Mouse (Mus musculus): ENCODE data around the gene Oxt. TPM values are rescaled to one million over a fixed set of nuclear protein-coding genes. Genes with fewer than 3 reads are reported as not detected.
"Not testable (repeated sequence)": the region's sequence is repeated elsewhere in the genome, so short reads cannot be mapped to it uniquely, and the experiment has no call there.

Oxt gene
- not detected for total RNA-seq (2021)
- long read RNA-seq, experiment 1 = 0 reads
- long read RNA-seq, experiment 2, partial matches to known transcripts = 0 of 1 reads
- long read RNA-seq, experiment 2, other reads (novel, unspliced or antisense) = 0 of 1 reads

DNA sequence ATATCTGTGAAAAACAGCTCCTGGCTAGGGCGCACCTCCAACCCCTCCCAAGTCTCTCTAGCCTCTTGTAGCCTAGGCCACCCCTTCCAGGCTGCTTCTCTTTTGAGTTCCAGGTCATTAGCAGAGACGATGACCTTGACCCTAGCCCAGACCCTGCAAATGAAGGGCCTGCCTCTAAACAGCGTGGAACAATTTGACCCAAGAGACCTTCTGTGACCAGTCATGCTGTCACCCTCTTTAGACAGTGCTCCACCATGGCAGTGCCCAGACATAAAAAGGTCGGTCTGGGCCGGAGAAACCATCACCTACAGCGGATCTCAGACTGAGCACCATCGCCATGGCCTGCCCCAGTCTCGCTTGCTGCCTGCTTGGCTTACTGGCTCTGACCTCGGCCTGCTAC lies at the start of gene Oxt:
TSS of gene Oxt (plus strand) at position 301 of the 400 bp plus-strand sequence.
- DNase-seq = no peak
- intact Hi-C loops (cut with DNase I) = no loop called here

DNA sequence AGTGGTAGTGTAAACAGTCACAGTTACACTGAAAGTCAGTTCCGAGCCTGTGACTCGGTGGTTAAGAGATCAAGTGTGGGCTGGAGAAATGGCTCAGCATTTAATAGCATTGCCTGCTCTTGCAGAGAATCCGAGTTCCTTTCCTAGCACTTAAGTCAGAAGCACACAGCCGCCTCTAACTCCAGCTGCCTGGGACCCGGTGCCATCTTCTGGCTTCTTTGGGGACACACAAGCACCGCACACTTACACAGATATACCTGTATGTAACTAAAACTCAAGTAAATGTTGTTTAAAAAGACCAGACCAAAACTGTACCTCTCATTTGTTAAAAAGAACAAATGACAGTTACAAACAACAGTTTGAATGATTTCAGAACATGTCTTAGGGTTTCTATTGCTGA lies 47.5 kb upstream of the Oxt start:
- DNase-seq = no peak
- intact Hi-C loops (cut with DNase I) = no loop called here

DNA sequence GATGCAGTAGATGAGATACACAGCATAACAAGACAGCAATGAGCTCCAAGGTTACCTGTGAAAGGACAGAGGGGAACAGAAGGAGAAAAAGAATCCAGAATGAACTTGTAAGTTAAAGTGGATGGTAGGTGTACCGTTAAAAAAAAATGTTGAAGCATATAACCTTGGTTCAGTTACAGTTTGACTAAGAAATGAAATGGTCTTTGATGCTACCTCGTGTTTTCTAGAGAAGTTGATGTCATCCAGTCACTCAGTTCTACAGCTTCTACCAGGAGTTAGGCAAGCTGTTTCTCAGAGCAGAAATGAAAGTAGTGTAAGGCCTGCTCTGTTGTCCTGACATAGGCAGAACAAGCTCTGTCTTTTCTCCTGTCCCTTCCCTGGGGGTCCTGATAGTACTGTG lies 46.7 kb upstream of the Oxt start:
- no peak for DNase-seq
- intact Hi-C loops (cut with DNase I) = no loop called here

DNA sequence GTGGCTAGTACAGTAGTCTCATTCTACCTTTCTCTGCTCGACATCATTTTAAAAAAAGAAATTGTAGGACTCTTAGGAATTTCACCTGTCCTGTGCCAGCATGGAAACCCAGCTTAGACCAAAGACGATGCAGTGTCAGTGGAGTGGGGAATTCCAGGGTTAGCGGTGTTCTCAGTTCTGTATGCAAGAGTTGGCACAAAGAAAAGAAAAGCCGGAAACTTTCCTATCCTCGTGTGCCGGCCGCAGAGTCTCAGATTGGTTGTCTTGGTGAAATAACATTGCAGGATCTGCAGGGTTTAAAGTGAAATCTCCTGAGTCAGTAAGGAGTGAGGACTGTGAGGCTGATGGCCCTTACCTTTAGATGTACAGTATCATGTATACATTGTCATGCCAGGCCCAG lies 46.0 kb upstream of the Oxt start:
- intact Hi-C loops (cut with DNase I) = no loop called here

DNA sequence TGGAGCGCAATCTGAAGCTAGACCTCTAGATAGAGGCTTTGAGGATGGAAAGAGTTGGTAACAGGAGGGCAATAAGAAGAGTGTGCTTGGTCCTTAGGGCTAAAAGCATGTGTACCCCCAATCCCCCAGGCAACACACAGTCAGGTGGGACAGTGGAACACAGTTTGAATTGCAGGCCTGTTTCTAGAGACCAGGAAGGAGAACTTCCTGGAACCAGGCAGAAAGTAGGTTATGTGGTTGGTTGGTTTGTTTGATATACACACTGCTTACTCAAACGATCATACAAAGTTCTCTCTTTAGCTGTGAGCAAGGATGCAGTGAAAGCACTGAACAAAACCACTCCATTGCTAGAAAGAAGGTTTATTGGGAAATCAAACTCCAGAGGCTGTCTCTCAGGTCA lies 43.8 kb upstream of the Oxt start:
- DNase-seq = no peak
- intact Hi-C loops (cut with DNase I) = no loop called here

More for the DNA sequence above, 46.0 kb upstream of the Oxt start:
- no peak for DNase-seq

DNA sequence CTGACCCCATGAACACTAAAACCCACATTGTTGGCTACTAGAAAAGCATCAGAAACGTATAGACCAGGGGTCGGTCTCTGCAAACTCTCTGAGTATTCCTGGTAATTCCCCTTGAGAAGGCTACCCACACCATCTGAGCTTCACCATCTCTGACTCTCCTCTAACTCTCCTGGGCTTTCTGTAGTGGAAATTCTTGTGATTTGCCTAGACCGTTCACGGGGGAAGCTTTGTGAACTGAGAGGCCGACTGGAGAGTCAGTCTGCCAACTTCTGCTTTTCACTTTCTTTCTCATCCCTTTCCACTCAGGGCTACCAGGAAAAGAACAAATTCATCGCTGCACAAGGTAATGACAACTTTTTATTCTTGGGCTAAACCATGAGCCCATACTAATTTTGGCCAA lies 41.0 kb upstream of the Oxt start:
- DNase-seq = no peak
- intact Hi-C loops (cut with DNase I) = no loop called here

DNA sequence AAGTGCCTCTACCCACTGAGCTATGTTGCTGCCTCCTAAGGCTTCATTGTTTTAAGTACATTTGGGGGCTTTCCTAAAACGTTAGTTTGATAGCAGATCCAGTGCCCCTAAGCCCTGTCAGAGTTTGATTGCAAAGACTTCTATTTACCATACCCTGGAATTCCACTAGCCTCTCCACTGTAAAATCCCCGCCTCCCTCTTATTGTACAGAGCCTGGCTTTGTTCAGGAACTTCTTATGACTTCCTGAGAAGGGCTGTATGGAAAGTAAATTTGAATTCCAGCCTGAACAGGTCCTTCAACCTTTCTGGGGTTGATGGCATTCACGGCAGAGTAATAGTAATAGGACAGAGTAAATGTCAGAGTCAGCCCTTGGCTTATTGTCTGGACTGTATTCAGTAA lies 39.1 kb upstream of the Oxt start:
- intact Hi-C loops (cut with DNase I) = no loop called here

DNA sequence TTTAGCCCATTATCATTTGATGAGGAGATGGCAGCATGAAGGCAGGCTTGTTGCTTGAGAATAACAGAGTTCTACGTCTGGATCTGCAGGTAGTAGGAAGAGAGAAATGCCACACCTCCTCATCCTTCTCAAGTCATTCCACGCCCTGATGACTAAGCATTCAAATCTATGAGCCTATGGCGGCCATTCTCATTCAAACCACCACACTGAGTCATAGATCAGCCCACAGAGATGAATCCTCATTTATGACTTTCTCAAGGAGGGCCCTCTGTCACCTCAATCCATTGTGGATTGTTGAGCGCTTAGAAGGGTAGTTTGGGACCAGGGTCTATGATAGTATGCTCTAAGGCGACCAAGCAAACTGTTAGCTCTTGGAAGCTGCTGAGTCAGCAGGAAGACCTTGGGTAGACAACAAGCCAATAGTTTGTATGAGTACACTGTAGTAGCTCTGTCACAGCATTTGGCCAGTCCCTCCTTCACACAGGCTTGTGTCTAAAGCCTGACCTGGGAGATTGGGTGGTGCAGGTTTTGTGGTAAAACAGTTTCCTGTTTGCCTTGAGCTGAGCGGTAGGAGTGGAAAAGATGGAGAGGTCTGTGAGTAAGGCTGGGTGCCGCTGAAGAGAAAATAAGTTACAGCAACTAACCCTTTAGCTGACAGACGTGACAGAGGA lies 37.0 kb upstream of the Oxt start:
- intact Hi-C loops (cut with DNase I) = no loop called here
- DNase-seq = no peak

More for the DNA sequence above, 39.1 kb upstream of the Oxt start:
- DNase-seq = no peak

DNA sequence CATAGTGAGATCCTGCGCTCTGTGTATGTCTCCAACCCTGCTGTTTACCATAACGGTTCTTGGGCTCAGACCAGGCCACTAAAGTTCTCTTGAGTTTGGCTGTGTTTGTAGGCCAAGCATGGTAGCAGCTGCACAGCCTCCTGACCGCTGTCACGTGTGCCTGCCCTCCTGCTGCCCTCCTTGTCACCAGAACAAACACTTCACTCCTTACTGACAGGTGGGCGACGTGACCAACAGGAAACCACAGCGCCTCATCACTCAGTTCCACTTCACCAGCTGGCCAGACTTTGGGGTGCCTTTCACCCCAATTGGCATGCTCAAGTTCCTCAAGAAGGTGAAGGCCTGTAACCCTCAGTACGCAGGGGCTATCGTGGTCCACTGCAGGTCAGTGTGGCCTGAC lies 35.7 kb upstream of the Oxt start:
- intact Hi-C loops (cut with DNase I) = no loop called here
- no peak for DNase-seq

DNA sequence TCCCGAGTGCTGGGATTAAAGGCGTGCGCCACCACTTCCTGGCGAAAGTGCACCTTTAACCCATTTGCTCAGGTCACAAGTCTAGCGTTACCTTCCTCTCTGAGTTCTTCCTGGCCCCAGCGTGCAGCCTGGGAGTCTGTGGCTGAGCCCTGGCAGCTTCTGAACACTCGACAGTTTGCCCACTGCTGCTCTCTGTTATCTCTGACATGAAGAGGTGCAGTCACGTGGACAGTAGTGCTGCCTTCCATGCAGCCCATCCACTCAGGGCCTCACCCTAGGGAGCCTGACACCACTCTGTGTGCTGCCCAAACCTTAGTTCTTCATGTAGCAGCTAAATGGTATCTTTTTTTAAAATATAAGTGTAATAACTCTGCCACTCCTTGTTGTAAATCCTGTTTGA lies 29.0 kb upstream of the Oxt start:
- intact Hi-C loops (cut with DNase I) = no loop called here
- no peak for DNase-seq

DNA sequence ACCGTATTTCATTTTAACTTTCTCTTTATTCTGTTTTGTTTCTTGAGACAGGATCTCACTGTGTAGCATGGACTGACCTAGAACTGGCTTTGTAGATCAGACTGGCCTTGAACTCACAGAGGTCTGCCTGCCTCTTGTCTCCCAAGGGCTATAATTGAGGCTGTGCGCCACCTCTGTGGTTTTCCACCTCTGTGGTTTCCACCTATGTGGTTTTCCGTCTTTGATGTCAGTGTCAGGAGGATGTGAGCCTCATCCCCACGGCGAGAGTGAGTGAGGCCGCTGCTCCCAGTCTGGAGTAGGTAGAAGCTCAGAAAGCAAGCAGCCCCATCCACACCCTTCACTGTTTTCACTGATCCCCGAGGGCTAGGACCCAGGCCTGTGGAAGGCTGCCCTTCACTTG lies 21.1 kb upstream of the Oxt start:
- intact Hi-C loops (cut with DNase I) = no loop called here
- no peak for DNase-seq

DNA sequence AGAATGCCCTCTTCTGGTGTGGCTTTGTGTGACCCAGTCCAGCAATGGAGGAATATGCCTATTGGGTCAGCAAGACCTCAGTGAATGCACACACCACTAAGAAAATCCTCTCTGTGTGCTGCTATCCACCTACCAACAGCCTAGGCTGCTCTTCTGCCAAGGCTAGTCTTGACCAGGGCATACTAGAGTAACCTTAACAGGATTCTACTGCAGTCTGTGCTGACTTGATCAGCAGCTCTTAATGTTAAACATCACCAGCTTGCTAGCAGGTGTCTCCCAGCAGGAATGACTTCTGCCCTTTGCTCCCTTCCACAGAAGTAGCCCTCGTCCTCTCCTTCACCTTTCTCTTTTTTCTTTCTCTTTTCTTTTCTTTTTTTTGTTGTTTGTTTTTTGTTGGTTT lies 19.7 kb upstream of the Oxt start:
- intact Hi-C loops (cut with DNase I) = no loop called here
- DNase-seq = no peak

DNA sequence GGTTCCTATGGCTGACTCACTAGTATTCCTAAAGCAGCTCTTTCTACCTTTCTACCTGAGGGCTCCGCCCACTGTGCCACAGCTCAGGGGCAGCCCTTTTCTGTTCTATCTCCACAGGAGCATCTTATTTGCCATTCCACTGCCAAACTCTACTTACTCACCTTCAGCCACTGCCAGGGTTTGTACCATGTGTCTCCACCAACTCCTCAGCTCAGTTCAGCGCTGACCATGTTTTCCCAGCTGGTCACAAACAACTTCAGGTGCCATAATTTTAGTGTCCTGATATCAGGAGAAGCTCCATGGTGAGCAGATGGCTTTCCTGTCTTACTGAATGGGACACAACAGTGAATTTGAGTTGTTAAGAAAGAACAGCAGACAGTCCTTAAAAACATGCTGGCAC lies 18.5 kb upstream of the Oxt start:
- intact Hi-C loops (cut with DNase I) = no loop called here
- DNase-seq = no peak

DNA sequence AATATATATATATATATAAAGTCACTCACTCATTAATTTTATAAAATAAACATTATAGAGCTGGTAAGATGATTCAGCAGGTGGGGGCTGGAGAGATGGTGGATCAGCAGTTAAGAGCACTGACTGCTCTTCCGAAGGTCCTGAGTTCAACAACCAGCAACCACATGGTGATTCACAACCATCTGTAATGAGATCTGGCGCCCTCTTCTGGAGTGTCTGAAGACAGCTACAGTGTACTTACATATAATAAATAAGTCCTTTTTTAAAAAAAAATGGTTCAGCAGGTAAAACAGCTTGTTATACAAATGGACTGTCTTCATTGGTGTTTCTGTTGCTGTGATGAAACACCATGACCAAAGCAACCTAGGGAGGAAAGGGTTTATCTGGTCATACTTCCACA lies 18.0 kb upstream of the Oxt start:
- intact Hi-C loops (cut with DNase I) = no loop called here
- no peak for DNase-seq

DNA sequence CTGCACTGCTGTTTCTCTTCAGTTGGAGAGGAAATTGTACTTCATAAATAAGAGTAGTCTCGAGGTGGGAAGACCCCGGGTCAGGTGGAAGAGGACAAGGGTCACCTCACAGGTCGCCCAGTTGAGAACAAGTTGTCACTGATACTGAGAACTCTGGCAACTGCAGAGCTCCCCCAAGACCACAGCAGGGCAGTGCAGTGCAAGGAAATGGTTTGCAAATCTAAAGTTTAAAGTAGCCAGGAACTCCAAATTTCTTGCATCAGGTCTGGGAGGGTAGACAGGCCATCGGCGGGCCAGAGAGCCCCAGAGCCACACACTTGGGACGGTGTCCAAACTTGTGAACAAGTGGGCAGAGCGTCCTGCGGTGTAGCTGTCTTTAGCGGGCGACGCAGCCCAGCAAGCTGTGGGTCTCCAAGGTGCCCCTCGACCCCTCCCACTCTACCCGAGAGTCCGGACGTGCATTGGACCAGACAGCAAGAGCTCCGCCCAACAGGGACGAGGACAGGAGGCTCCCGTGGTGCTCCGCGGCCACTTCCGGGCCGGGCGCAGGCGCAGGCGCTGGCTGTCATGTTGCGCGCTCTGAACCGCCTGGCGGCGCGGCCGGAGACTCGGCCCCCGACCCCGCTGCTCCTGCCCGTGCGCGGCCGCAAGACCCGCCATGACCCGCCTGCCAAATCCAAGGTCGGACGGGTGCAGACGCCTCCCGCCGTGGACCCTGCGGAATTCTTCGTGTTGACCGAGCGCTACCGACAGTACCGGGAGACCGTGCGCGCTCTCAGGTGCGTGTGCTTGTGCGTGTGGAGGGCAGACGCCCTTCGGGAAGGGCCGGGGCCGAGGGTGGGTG lies 12.5 kb upstream of the Oxt start, which contains the start of gene Mrps26:
TSS of gene Mrps26 (plus strand) at position 531 of the 844 bp plus-strand sequence.
- intact Hi-C loops (cut with DNase I) = loop anchor here (5.0 kb wide), 1 partner anchor 34 kb away; no protein-coding TSS in a partner anchor
- peak; percentile 82 to 91 for DNase-seq

DNA sequence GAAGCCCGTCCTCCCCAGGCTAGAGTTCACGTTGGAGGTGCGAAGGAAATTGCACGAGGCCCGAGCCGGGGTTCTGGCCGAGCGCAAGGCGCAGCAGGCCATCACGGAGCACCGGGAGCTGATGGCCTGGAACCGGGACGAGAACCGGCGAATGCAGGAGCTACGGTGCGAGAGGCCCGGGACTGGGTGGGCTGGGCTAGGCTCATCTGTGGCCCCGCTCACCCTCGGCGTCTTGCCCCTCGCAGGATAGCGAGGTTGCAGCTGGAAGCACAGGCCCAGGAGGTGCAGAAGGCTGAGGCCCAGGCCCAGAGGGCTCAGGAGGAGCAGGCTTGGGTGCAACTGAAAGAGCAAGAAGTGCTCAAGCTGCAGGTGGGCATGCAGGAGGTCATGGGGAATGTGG lies 11.9 kb upstream of the Oxt start:
- intact Hi-C loops (cut with DNase I) = loop anchor here (5.0 kb wide), 1 partner anchor 33 kb away; no protein-coding TSS in a partner anchor
- DNase-seq = no peak

DNA sequence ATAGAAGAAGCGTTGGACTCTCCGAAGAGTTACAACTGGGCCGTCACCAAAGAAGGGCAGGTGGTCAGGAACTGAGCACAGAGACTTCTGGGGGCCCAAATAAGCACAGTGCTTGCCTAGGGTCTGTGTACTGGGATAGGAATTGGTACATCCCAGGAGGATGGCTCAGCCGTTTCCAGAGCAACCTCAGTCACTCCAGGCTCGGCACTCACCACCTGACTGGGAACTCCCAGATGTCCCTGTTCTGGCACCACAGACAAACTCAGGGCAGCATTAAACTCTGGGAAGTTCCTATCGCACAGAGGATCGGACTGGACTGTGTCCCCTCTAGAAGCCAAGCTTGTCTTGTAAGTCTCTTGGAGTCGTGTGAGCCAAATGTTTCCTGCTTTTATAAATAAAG lies 11.0 kb upstream of the Oxt start:
- no peak for DNase-seq
- intact Hi-C loops (cut with DNase I) = loop anchor here (5.0 kb wide), 1 partner anchor 32 kb away; no protein-coding TSS in a partner anchor

DNA sequence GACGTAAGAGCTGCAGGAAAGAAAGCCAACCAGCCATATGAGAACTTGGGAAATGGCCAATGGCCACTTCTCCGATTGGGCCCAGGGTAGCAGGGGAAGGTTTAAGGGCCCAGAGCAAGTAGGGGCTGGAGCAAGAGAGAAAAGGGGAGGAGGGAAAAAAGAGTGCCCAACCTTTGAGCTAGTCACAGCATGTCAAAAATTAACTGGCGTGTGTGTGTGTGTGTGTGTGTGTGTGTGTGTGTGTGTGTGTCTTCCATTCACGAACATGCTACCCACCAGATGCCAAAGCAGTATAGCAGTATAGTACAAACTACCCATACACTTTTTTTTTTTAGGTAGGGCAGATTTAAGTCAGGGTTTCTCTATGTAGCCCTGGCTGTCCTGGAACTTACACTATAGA lies 7.1 kb upstream of the Oxt start:
- no peak for DNase-seq
- intact Hi-C loops (cut with DNase I) = no loop called here

DNA sequence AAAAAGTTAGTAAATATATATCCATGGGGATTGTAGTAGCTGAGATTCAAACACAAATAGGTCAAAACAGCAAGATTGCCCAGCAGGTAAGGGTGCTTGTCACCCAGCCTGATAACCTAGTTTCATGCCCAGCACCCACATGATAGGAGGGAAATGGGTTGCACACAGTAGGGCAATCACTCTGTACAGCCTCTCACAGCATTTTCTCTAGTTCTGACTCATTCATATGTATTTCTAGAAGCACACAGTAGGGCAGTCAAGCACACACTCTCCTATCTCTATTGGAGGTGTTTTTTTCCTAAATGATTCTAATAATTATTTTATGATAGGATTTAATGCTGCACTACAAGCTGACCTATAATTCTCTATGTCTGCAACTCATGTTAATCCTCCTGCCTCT lies 6.0 kb upstream of the Oxt start:
- intact Hi-C loops (cut with DNase I) = no loop called here
- no peak for DNase-seq

DNA sequence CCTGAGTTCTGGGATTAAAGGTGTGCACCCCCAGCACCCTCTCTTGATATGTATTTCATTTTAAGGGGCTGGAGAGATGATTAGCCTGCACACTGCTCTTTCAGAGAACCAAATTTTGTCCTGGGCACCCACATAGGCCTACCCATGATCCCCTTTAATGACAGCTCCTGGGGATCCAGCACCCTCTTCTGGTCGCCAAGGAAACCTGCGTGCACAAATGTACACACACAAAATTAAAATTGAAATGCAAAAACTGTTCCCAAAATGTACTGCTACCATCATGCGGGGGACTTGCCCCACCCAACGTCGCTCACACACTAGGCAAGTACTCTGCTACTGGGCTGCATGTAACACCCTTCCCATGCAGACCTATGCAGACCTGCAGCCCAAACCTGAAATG lies 1.0 kb upstream of the Oxt start:
- no peak for DNase-seq
- intact Hi-C loops (cut with DNase I) = no loop called here

DNA sequence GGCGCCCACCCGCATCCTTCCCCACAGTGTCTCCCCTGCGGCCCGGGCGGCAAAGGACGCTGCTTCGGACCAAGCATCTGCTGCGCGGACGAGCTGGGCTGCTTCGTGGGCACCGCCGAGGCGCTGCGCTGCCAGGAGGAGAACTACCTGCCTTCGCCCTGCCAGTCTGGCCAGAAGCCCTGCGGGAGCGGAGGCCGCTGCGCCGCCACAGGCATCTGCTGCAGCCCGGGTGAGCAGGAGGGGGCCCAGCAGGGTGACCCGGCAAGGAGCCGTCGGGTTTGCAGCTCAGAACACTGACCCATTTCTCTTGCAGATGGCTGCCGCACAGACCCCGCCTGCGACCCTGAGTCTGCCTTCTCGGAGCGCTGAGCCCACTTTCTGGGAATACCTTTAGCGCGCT lies 591 bp downstream of the Oxt start:
- DNase-seq; intact Hi-C loops (cut with DNase I): not testable (repeated sequence)

DNA sequence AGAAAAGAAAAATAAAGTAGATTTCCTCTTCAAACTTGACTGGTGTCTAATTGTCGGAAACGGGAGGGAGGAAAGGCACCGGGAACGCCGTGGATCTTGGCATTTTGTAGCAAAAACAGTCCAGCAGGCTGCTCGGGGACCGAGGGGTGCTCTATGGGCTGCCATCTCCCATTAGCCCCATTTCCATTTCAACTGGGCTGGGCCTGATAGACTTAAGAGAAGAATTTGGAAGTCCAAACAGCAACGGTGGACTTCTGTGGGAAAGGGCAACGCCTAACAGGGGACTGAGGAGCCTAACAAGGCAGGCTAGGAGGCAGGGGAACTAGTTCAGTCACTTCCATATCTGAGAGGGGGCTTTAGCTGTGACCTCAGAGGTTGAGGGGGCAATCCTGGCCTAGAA lies 1.0 kb downstream of the Oxt start:
- intact Hi-C loops (cut with DNase I) = no loop called here
- DNase-seq = no peak

Measured in gastrocnemius, postnatal 36 days (tissue).